Mouse (Mus musculus) embryonic fibroblast, embryonic 13.5 days (primary cell): ENCODE data around the gene Arrb1. TPM values are rescaled to one million over a fixed set of nuclear protein-coding genes. Genes with fewer than 3 reads are reported as not detected.

Experiments used
- H3K27ac ChIP-seq: 2 replicates; pipeline ENCODE4 v1.5.1; 2012; ENCODE audit warnings: low read length, control low read depth, inconsistent platforms; ENCODE audit not compliant: insufficient read depth
- H3K4me1 ChIP-seq: 2 replicates; pipeline ENCODE4 v1.6.1; 2011; ENCODE audit warnings: low read length; ENCODE audit not compliant: control insufficient read depth, insufficient read depth
- H3K4me3 ChIP-seq: 2 replicates; pipeline ENCODE4 v1.5.1; 2011; ENCODE audit warnings: mild to moderate bottlenecking, control low read depth, low read length; ENCODE audit not compliant: insufficient read depth
- CTCF ChIP-seq: IDR thresholded peaks from 2 replicates; pipeline ENCODE4 v1.5.1; 2011; ENCODE audit warnings: mild to moderate bottlenecking, control low read depth, low read length, moderate library complexity, borderline replicate concordance; ENCODE audit not compliant: insufficient read depth
- POLR2A ChIP-seq: IDR thresholded peaks from 2 replicates; pipeline ENCODE4 v1.6.1; 2011; ENCODE audit warnings: low read depth, mild to moderate bottlenecking, control low read depth, low read length, moderate library complexity
- polyA plus RNA-seq: library from polyadenylated mRNA; stranded (reverse); fragments of >200 nt; gene quantifications from 2 replicates; pipeline ENCODE4 v1.2.4, GENCODE M21; 2011; ENCODE audit warnings: low read depth; ENCODE audit not compliant: missing spikeins, insufficient read length

Gene Arrb1
- polyA plus RNA-seq, 1 experiment = 6.4 TPM

DNA sequence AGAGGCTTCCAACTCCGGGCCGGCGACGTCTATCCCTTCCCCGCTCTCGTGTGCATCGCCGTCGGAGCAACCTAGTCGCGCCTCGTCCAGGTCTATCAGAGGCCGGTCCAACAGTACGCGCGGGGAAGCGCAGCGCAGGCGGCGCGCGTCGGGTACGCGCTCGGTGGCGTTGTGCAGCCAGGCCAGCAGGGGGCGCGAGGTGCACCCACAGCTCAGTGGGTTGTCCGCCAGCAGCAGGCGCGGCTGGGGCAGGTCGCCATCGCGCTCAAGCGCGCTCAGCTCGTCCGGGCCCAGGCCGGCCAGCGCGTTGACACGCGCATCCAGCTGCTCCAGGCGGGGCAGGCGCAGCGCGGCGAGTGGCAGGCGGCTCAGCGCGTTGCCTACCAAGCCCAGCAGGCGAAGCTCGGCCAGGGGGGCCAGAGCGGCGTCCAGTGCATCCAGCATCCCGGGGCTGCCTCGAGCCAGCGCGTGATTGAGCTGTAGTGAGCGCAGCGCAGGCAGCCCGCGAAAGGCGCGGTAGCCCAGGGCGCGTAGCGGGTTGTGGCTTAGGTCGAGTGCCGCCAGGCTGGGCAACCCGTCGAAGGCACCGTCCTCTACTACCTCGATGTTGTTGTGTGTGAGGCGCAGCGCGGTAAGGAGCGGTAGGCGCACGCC lies 90.6 kb downstream of the Arrb1 start:
- TF ChIP-seq POLR2A (no peak), CTCF (peak; percentile 96)
- Histone ChIP-seq H3K4me1 (no peaks in the 10 kb centered on the region), H3K4me3 (peak overlapping the region; percentile 19; the same call in 1 of the 2 replicates), H3K27ac (no peak overlapping the region)

DNA sequence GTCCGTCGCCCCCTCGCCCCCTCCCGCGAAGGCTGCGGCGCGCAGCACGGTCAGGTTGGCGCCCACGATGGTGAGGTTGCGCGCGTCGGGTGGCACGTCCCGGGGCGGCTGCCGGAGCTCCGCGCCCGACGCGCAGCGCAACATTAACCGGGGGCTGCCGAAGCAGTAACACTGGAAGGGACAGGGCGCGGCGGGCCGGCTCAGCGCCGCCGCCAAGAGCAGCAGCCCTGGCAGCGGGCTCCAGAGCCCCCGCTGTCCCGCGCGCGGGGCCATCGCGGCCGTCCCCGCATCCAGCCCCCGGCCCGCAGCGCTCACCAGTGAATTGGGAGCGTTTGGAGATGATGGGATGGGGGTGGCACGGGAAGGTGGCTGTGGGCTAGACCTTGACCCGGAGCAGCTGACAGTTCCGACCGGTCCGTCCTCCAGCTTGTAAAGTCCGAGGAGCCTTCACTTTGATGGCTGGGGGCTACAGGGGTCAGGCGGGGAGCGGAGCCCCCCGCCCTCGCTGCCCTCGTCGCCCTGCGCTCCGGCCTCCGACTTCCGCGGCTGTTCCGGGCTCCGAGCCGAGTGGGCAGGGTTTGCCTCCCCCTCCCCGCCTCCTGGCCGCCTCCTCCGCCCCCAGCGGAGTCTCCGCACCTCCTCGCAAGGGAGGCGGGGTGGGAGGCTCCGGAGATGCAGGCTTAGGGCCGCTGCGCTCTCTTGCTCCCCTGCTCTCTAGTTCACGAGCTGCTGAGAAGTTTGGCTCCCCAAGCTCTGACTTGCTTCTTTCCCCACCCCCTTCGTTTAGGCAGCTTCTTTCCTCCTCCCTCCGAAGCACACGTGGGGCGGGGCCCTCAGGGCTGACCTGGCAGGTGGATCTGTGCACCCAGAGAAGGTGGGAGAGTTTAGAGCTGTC lies 91.4 kb downstream of the Arrb1 start, which contains the start of gene Tpbgl:
Gene Tpbgl (minus strand): TSS at position 728 of the 895 bp plus-strand sequence.
- TF ChIP-seq POLR2A (no peak), CTCF (no peak)
- Histone ChIP-seq H3K27ac (no peak within 1 kb of the TSS), H3K4me1 (no peaks in the 10 kb centered on the region), H3K4me3 (peak within 1 kb of the TSS; percentile 26)

DNA sequence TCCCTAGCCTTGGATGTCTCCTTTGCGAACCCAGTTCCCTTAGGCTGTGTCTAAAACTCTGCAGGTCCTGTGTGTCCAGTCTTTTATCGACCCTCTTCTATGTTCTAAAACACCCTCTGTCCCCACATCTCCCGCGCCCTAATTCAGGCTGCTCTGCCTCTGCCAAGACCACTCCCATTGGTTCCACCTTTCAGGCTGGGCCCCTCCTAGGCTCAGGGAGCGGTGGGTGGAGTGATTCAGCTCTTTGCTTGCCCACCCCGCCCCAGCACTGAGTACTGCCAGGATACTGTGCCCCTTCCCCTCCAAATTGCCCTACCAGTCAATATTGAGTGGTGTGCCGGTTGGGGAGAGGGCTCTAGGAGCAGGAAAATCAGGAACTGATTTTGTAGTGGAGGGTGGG lies 92.1 kb downstream of the Arrb1 start:
- Histone ChIP-seq H3K4me1 (no peaks in the 10 kb centered on the region), H3K4me3 (no peak overlapping the region), H3K27ac (no peak overlapping the region)
- TF ChIP-seq CTCF = no peak
- TF ChIP-seq POLR2A = no peak

DNA sequence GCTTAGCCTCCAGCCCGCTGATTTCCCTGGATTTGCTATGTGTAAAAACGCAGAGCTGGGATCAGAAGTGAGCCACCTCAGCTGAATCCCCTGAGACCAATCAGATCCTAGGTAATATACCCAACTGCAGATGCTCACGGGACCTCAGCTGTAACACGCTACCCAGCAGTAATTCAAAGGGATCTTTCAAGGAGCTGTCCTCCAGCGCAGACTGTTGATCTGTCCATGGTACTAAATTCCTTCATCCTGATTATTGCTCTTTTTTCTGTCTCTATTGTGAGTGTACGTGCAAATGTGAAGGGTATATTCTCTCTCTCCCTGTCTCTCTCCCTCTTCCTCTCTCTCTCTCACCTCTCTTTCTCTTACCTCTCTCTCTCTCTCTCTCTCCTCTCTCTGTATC lies 97.0 kb downstream of the Arrb1 start:
- H3K4me1 ChIP-seq = no peaks in the 10 kb centered on the region
- H3K27ac ChIP-seq = no peak overlapping the region
- TF ChIP-seq CTCF (no peak), POLR2A (no peak)
- H3K4me3 ChIP-seq = no peak overlapping the region

DNA sequence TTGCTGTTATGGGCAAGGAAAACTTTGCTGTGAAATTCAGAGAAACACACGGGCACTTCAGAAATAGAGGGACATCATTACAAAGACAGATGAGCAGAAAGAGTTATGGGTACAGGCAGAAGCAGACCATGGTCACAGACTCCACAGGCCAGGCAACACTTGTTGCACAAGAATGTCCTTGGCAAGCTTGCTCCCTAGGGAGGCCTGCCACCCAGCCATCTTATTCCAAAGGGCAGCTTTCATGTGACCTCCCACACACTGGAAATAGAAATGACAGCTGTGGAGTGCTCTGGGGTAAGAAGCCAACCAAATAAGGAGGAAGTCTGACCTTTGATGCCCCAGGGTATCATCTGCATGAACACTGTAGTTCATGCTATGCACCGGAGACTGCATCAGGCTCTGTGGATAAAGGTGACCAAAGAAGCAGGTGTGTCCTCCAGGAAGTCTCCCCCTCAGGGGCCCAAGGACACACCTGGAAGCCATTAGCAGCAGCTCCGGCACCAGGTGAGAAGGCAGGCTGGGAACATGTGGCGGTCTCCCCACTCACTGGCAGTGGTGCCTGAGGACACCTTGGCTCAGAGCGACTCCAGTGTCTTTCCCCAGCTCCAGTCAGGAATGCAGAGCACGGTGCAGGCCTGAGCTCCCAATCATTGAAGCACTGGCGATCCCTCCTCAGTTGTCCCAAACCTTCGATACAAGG lies 98.8 kb downstream of the Arrb1 start:
- no peak for TF ChIP-seq CTCF
- TF ChIP-seq POLR2A = no peak
- no peaks in the 10 kb centered on the region for H3K4me1 ChIP-seq

DNA sequence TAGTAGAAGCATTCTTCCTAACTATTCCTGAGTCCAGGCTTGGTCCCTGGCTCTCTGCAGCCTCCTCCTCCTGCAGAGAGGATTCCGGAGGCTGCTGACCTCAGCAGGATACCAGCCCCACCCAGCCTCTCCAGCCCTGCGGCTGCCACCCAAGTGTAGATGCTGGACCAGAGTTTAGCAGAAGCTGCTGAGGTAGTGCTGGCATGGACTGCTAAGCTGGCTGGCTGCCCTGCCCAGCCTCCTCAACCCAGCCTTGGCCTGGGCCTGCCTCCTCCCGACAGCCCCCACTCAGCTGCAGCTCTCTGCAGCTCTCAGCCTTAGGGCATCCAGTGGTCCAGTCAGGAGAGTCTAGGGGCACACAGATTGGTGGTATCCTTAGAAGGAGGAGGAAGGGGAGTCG lies 106.0 kb downstream of the Arrb1 start:
- no peaks in the 10 kb centered on the region for H3K4me1 ChIP-seq
- H3K4me3 ChIP-seq = no peak overlapping the region
- TF ChIP-seq POLR2A (no peak), CTCF (no peak)
- no peak overlapping the region for H3K27ac ChIP-seq

More for the DNA sequence above, 98.8 kb downstream of the Arrb1 start:
- Histone ChIP-seq H3K27ac (no peak overlapping the region), H3K4me3 (no peak overlapping the region)

DNA sequence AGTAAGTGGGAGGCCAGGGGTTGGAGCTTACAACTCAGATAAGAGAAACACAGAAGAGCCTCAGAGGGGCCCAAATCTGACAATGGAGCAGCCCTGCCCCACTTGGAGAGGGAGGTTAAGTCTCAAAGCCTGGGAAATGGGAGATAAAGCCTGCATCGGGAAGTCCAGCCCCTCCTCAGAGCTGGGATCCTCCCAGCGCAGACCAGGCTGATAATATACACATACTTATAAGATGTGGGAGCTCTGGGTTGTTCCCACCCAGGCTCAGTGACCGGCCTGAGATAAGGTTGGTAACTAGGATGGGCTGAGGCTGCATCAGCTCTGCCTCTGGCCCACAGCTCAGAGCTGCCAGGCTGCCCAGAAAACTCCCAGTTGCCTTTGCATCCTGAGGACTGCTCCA lies 106.8 kb downstream of the Arrb1 start:
- TF ChIP-seq CTCF (no peak), POLR2A (no peak)
- no peak overlapping the region for H3K27ac ChIP-seq

DNA sequence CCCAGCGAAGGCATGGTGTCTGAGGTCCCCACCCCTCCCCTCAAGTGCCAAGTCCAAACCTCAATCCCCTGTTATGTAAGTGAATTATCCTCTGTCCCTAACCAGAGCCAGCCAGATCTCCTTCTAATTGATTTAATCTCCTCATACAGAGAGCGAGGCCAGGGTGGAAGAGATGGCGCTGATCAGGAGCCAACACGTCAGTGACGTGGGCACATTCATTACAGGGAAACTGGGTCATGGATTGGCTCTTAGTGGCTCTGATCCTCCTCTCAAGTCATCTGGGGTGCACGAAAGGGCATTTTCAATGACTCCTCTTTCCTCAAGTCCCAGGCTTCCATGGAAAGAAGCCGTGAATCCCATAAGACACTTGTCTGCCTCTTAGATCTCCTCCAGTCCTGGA lies 109.4 kb downstream of the Arrb1 start:
- no peaks in the 10 kb centered on the region for H3K4me1 ChIP-seq
- TF ChIP-seq POLR2A (no peak), CTCF (no peak)
- H3K4me3 ChIP-seq = no peak overlapping the region
- no peak overlapping the region for H3K27ac ChIP-seq

More for the DNA sequence above, 106.8 kb downstream of the Arrb1 start:
- Histone ChIP-seq H3K4me1 (no peaks in the 10 kb centered on the region), H3K4me3 (no peak overlapping the region)

DNA sequence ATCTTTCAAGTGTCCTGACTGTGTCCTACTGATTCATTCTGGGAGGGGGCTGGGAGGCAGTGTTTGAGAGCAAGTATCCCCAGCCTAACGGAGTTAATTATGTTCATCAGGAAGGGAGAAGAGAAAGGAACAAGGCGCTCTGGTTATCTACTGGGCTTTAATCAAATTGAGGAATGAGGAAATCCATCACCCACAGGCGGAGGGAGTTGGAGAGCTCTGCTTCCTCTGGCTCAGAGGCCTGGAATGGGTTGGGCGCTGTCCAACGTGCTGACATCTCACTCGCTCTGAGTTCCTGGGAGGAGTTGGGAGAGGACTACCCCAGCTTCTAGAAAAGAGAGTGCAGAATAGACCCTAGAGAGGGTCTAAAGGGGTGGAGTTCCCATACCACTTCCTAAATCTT lies 113.4 kb downstream of the Arrb1 start:
- TF ChIP-seq CTCF (no peak), POLR2A (no peak)
- no peak overlapping the region for H3K27ac ChIP-seq
- no peaks in the 10 kb centered on the region for H3K4me1 ChIP-seq
- H3K4me3 ChIP-seq = no peak overlapping the region

DNA sequence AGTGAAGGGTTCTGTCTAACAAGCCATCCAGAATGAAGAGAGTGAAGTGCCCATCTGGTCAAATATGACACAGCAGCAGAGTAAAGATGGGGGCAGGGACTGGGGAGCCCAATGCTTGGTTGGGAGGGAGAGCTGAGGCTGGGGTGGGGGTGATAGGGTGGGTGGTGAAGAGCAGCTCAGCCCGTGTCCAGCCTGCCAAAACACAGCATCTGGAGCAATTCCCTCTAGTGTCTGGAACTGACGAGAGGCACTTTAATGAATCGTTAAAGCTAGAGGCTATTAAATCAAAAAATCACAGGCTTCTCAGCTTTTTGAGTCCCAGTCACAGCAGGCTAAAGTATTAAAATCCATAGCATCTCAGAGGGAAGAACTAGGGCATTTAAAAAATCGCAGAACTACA lies 114.3 kb downstream of the Arrb1 start:
- no peaks in the 10 kb centered on the region for H3K4me1 ChIP-seq
- H3K4me3 ChIP-seq = no peak overlapping the region
- no peak overlapping the region for H3K27ac ChIP-seq
- TF ChIP-seq POLR2A = no peak
- TF ChIP-seq CTCF = no peak
